Mouse (Mus musculus): Measurements from ENCODE around the gene Ash1l. TPM values are rescaled to one million over a fixed set of nuclear protein-coding genes. Genes with fewer than 3 reads are reported as not detected.
"Not testable (repeated sequence)": the region's sequence is repeated elsewhere in the genome, so short reads cannot be mapped to it uniquely, and the experiment has no call there.

The Ash1l gene
- polyA plus RNA-seq, 1 experiment from 2014 or later = 23.6 TPM

DNA sequence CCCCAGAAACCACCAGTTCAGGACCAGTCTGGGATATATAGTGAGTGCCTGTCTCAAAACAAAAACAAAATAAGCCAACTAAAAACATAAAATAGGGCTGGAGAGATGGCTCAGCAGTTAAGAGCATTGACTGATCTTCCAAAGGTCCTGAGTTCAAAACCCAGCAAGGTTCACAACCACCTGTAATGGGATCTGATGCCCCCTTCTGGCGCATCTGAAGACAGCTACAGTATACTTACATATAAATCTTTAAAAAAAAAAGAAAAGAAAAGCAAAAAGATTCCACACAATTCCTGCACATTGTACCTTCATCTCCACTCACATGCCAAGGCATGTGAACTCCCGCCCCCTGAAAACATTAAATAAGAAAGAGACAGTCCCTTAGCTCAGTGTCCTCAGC is 24.8 kb upstream of the Ash1l start:
- WGBS = 89% methylated on average over 2 of the region's 2 CpGs
- ATAC-seq (ENCODE audit: low FRiP score) = no peak
- peaks cover 96% of the 10 kb centered on the region for H3K36me3 ChIP-seq (replicated peaks)

GRCm38 (mm10) chr3:88929501-88929900 is 20.9 kb upstream of the Ash1l start:
- peaks cover 97% of the 10 kb centered on the region for H3K36me3 ChIP-seq (replicated peaks)
- H3K4me3 ChIP-seq (replicated peaks) = no peak overlapping the region
- 90% methylated on average over 3 of the region's 3 CpGs for WGBS
- H3K9ac ChIP-seq = no peak overlapping the region
- no peaks in the 10 kb centered on the region for H3K4me1 ChIP-seq
- no peak overlapping the region for H3K27ac ChIP-seq
- ATAC-seq (ENCODE audit: low FRiP score) = no peak
- H3K27me3 ChIP-seq = no peaks in the 10 kb centered on the region
- H3K9me3 ChIP-seq = no peaks in the 10 kb centered on the region
- H3K4me2 ChIP-seq = no peak overlapping the region

More for the DNA sequence above, 24.8 kb upstream of the Ash1l start:
- no peak overlapping the region for H3K9ac ChIP-seq
- no peak overlapping the region for H3K4me3 ChIP-seq (replicated peaks)
- no peaks in the 10 kb centered on the region for H3K4me1 ChIP-seq
- no peaks in the 10 kb centered on the region for H3K27me3 ChIP-seq
- H3K4me2 ChIP-seq = no peak overlapping the region
- no peaks in the 10 kb centered on the region for H3K9me3 ChIP-seq
- H3K27ac ChIP-seq = no peak overlapping the region

DNA sequence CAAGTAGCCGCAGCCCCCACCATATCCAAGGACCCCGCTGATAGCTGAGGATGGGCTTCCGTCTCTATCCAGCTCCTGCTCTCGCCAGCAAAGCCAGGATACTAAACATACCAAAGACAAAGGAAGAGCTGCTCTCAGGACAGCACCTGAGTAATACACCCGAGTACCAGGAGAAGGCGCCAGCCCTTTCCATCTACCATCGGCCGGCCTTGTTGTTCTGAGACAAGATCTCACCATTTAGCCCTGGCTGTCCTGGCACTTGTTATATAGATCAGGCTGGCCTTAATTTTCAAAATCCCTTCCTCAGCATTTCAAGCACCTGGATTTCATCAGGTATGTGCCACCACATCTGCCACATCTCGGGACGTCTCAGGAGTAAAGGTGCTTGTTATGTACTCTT is 11.4 kb upstream of the Ash1l start:
- Histone ChIP-seq H3K4me1 (no peaks in the 10 kb centered on the region), H3K27me3 (no peaks in the 10 kb centered on the region), H3K9ac (no peak overlapping the region), H3K9me3 (no peaks in the 10 kb centered on the region), H3K4me3 (replicated peaks) (no peak overlapping the region), H3K4me2 (no peak overlapping the region), H3K27ac (no peak overlapping the region), H3K36me3 (replicated peaks) (peaks cover 58% of the 10 kb centered on the region)
- ATAC-seq (ENCODE audit: low FRiP score) = no peak
- WGBS = 93% methylated on average over 10 of the region's 10 CpGs

DNA sequence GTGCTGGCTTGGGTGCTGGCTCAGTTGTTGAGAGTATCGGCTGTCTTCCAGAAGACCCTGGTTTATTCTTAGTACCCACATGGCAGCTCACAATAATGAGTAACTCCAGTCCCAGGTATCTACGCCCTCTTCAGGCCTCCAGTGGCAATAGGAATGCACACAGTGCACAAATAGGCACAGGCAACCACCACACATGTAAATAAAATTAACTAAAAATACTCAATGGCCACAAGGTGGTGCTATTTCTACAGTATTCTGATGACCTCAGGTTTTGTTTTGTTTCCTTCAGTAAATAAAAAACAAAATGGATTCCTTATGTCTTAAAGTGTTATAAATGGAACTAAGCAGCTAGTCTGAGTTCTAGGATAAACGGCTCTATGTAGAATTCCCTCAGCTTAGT is 10.7 kb upstream of the Ash1l start:
- no peak overlapping the region for H3K27ac ChIP-seq
- 72% methylated on average over 3 of the region's 3 CpGs for WGBS
- H3K4me2 ChIP-seq = no peak overlapping the region
- no peaks in the 10 kb centered on the region for H3K4me1 ChIP-seq
- H3K27me3 ChIP-seq = no peaks in the 10 kb centered on the region
- no peak overlapping the region for H3K9ac ChIP-seq
- H3K4me3 ChIP-seq (replicated peaks) = no peak overlapping the region
- H3K9me3 ChIP-seq = no peaks in the 10 kb centered on the region
- no peak for ATAC-seq (ENCODE audit: low FRiP score)
- peaks cover 54% of the 10 kb centered on the region for H3K36me3 ChIP-seq (replicated peaks)

- Histone ChIP-seq H3K9me3 (no peaks in the 10 kb centered on the region), H3K36me3 (replicated peaks) (peaks cover 37% of the 10 kb centered on the region), H3K27ac (no peak overlapping the region), H3K4me3 (replicated peaks) (no peak overlapping the region), H3K4me2 (no peak overlapping the region), H3K9ac (no peak overlapping the region), H3K27me3 (no peaks in the 10 kb centered on the region), H3K4me1 (peaks cover under 1% of the 10 kb centered on the region; the same call in 1 of the 2 replicates)
- WGBS = 92% methylated on average over 10 of the region's 10 CpGs
- no peak for ATAC-seq (ENCODE audit: low FRiP score)
These were observed 8.0 kb upstream of the Ash1l start for GRCm38 (mm10) chr3:88942316-88942880.

- Histone ChIP-seq H3K9me3 (no peaks in the 10 kb centered on the region), H3K4me2 (no peak overlapping the region), H3K27ac (no peak overlapping the region), H3K4me3 (replicated peaks) (no peak overlapping the region), H3K4me1 (peaks cover 17% of the 10 kb centered on the region), H3K9ac (no peak overlapping the region), H3K27me3 (no peaks in the 10 kb centered on the region), H3K36me3 (replicated peaks) (peaks cover 25% of the 10 kb centered on the region)
- WGBS = 97% methylated on average over 4 of the region's 4 CpGs
- no peak for ATAC-seq (ENCODE audit: low FRiP score)
These were observed 6.3 kb upstream of the Ash1l start for GRCm38 (mm10) chr3:88944109-88944508.

DNA sequence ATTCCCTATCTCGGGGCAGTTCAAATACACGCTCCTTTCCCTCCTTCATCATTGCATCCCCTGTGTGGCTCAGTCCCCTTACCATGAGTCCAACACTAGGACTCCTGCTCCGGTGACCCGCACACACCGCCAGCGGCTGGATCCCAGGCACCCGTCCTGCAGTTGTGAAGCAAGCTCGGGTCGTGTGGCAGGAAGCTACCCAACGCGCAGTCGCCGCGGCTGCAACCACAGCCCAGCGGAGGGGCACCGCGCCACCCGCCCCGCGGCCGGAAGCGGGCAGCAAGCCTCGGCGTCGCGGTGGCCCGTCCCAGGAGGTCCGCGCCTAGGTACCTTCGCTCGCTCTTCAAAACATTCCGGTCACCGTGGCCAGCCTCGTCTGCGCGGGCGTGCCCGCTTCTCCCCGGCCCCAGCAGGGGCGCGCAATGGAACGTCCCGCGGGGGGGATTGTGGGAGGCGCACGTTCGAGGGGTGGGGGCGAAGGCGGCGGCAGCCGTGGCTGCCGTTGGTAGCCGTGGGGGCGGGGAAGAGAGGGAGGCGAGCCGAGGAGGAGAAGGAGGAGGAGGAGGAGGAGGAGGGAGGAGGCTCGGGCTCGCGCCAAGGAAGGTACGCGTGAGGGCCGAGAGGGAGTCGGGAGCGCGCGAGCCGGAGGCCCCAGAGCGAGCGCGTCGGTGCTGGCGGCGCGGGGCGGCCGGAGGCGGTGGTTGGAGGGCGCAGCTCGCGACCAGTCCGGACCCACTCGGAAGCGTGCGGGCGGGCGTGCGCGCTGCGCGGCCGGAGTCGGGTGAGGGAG is 441 bp upstream of the Ash1l start:
- peak overlapping the region; percentile 74 for H3K4me2 ChIP-seq
- no peaks in the 10 kb centered on the region for H3K27me3 ChIP-seq
- WGBS = under 1% methylated on average over 40 of the region's 92 CpGs
- H3K27ac ChIP-seq = peak overlapping the region; percentile 100
- peak; percentile 94 for ATAC-seq (ENCODE audit: low FRiP score)
- H3K9me3 ChIP-seq = no peaks in the 10 kb centered on the region
- H3K4me3 ChIP-seq (replicated peaks) = peak overlapping the region; percentile 82
- H3K9ac ChIP-seq = peak overlapping the region; percentile 93
- peaks cover 36% of the 10 kb centered on the region for H3K4me1 ChIP-seq
- no peaks in the 10 kb centered on the region for H3K36me3 ChIP-seq (replicated peaks)

DNA sequence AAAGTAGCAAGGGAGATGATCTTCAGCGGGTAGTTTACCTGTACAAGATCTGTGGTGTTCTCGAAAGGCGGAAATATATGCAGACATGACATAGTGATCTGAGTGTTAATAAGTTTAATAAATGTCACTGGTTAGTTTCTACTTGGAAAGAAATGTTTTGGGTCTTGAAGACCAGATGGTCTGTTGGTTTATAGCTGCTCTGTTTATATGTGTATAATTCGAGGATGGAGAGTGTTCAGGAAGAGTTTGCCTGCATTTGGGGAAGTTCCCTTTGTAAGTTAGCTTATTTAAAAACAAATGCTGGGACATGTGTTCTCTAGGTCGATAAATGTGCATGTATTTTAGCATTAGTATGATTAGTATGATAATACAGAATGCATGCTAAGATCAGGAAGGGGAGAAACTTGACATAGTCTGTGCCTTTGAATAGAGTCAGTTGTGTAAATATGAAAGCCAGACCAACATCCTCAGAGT is 942 bp downstream of the Ash1l start:
- Histone ChIP-seq H3K27me3 (no peaks in the 10 kb centered on the region), H3K4me1 (peaks cover 36% of the 10 kb centered on the region), H3K36me3 (replicated peaks) (no peaks in the 10 kb centered on the region), H3K9me3 (no peaks in the 10 kb centered on the region), H3K4me2 (peak overlapping the region; percentile 74), H3K27ac (peak overlapping the region; percentile 100), H3K4me3 (replicated peaks) (peak overlapping the region; percentile 82), H3K9ac (peak overlapping the region; percentile 93)
- WGBS = 3% methylated on average over 5 of the region's 5 CpGs
- ATAC-seq (ENCODE audit: low FRiP score) = no peak

GRCm38 (mm10) chr3:88953246-88953645 is 2.8 kb downstream of the Ash1l start:
- 88% methylated on average over 4 of the region's 4 CpGs for WGBS
- Histone ChIP-seq H3K4me3 (replicated peaks) (no peak overlapping the region), H3K27me3 (no peaks in the 10 kb centered on the region), H3K4me1 (peaks cover 27% of the 10 kb centered on the region), H3K9ac (no peak overlapping the region), H3K9me3 (no peaks in the 10 kb centered on the region), H3K4me2 (no peak overlapping the region), H3K36me3 (replicated peaks) (no peaks in the 10 kb centered on the region), H3K27ac (no peak overlapping the region)
- ATAC-seq (ENCODE audit: low FRiP score) = no peak

DNA sequence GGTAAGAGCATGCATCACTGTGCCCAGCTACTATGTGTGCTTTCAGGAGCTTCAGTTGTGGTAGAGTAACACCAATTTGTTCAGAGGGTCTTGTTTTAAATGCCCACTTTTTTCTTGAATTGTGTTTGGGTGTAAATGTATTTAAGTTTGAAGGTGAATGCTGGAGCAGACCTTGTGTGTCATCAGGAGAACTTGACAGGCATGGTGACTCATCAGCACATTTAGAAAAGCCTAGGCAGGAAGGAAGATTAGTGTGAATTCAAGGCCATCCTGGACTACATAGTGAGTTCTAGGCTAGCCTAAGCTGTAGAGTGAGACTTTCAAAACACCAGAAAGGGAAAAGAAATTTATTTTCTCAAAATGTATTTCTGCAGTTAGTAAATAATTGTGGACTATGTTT is 3.3 kb downstream of the Ash1l start:
- Histone ChIP-seq H3K9me3 (no peaks in the 10 kb centered on the region), H3K27ac (no peak overlapping the region), H3K4me3 (replicated peaks) (no peak overlapping the region), H3K36me3 (replicated peaks) (no peaks in the 10 kb centered on the region), H3K9ac (no peak overlapping the region), H3K4me2 (no peak overlapping the region), H3K4me1 (peaks cover 23% of the 10 kb centered on the region), H3K27me3 (no peaks in the 10 kb centered on the region)
- ATAC-seq (ENCODE audit: low FRiP score) = no peak

DNA sequence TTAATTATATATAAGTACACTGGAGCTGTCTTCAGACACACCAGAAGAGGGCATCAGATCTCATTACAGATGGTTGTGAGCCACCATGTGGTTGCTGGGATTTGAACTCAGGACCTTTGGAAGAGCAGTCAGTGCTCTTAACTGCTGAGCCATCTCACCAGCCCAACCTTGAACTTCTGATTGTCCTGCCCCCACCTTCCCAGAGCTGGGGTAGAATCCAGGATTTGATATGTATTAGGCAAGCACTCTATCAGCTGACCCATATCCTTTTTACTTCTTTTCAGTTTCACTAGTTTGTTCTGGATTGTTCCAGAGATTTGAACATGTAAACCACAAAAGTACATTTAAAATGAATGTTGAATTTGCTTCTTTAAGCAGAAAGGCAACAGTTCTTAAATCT is 12.8 kb downstream of the Ash1l start:
- ATAC-seq (ENCODE audit: low FRiP score); H3K4me1 ChIP-seq; H3K4me2 ChIP-seq; H3K27me3 ChIP-seq; H3K4me3 ChIP-seq (replicated peaks); H3K9ac ChIP-seq; H3K9me3 ChIP-seq; H3K27ac ChIP-seq: not testable (repeated sequence)
- peaks cover 20% of the 10 kb centered on the region for H3K36me3 ChIP-seq (replicated peaks)

GRCm38 (mm10) chr3:88975012-88975411 is 24.6 kb downstream of the Ash1l start:
- no peak overlapping the region for H3K4me2 ChIP-seq
- no peaks in the 10 kb centered on the region for H3K4me1 ChIP-seq
- H3K36me3 ChIP-seq (replicated peaks) = peaks cover 3% of the 10 kb centered on the region; the same call in 1 of the 2 replicates
- WGBS = 73% methylated on average over 2 of the region's 2 CpGs
- H3K9me3 ChIP-seq = no peaks in the 10 kb centered on the region
- no peak overlapping the region for H3K9ac ChIP-seq
- H3K4me3 ChIP-seq (replicated peaks) = no peak overlapping the region
- no peak for ATAC-seq (ENCODE audit: low FRiP score)
- 0 out of 2 replicates have a peak overlapping the region, but pooled peaks have one; percentile 38 for H3K27ac ChIP-seq
- no peaks in the 10 kb centered on the region for H3K27me3 ChIP-seq
